Comparison of ENCODE assay signal across 36 mouse cellular contexts in genomic region chr11:97787961-97788360, GRCm38 (mm10). TPM values are rescaled to one million over a fixed set of nuclear protein-coding genes. Genes with fewer than 3 reads are reported as not detected.
"Had no signal": no experiment of that assay in that cellular context is flagged by ENCODE, and none has a peak within 500 bp of the region (broad histone marks: within the 10 kb centered on the region; RNA-seq: fewer than 3 reads in every experiment).

No protein-coding gene starts in this region.

- H3K9ac ChIP-seq: embryonic facial prominence, embryonic 12.5 days; embryonic facial prominence, embryonic 15.5 days; forebrain, embryonic 12.5 days; forebrain, embryonic 13.5 days; forebrain, embryonic 15.5 days; forebrain, postnatal 0 days had no signal

- H3K4me1 ChIP-seq: embryonic facial prominence, embryonic 12.5 days; heart, embryonic 10.5 days had no signal

- H3K27ac ChIP-seq: embryonic facial prominence, embryonic 10.5 days; embryonic facial prominence, embryonic 12.5 days; embryonic facial prominence, embryonic 13.5 days; embryonic facial prominence, embryonic 15.5 days; forebrain, embryonic 10.5 days; forebrain, embryonic 12.5 days; forebrain, embryonic 13.5 days; forebrain, embryonic 15.5 days; gastrocnemius, adult 2 months; heart, adult 2 months; heart, embryonic 10.5 days had no signal

- H3K4me3 ChIP-seq: embryonic facial prominence, embryonic 10.5 days; embryonic facial prominence, embryonic 12.5 days; embryonic facial prominence, embryonic 13.5 days; embryonic facial prominence, embryonic 15.5 days; erythroblast, embryonic 14.5 days; forebrain, embryonic 10.5 days; forebrain, embryonic 12.5 days; forebrain, embryonic 13.5 days; forebrain, embryonic 15.5 days; gastrocnemius, adult 2 months; heart, adult 2 months; heart, embryonic 10.5 days had no signal

- H3K36me3 ChIP-seq: embryonic facial prominence, embryonic 10.5 days; embryonic facial prominence, embryonic 12.5 days; embryonic facial prominence, embryonic 13.5 days; embryonic facial prominence, embryonic 15.5 days; forebrain, embryonic 10.5 days; forebrain, embryonic 12.5 days; forebrain, embryonic 15.5 days; heart, embryonic 10.5 days had no signal

- H3K4me2 ChIP-seq: embryonic facial prominence, embryonic 12.5 days; embryonic facial prominence, embryonic 13.5 days; embryonic facial prominence, embryonic 15.5 days; forebrain, embryonic 12.5 days; forebrain, embryonic 13.5 days; forebrain, embryonic 15.5 days; heart, embryonic 11.5 days had no signal

- ATAC-seq: forebrain, embryonic 13.5 days; forebrain, embryonic 14.5 days; forebrain, embryonic 15.5 days; forebrain, embryonic 16.5 days; forebrain, postnatal 0 days had no signal

- H3K27me3 ChIP-seq: embryonic facial prominence, embryonic 12.5 days; embryonic facial prominence, embryonic 13.5 days; embryonic facial prominence, embryonic 15.5 days; forebrain, embryonic 12.5 days; forebrain, embryonic 13.5 days; forebrain, embryonic 15.5 days had no signal

- DNase-seq: cerebellum, adult 9-11 months; cerebellum, postnatal 10 days; cerebellum, postnatal 14 days; cerebellum, postnatal 25 days; cerebellum, postnatal 36 days; embryo, embryonic 11 days; forebrain, postnatal 0 days; gastrocnemius, adult 2 months; gastrocnemius, postnatal 10 days; gastrocnemius, postnatal 14 days; gastrocnemius, postnatal 25 days; gastrocnemius, postnatal 36 days; heart, adult 11 months; heart, adult 18-20 months; heart, adult 2 months had no signal

- H3K9me3 ChIP-seq: embryonic facial prominence, embryonic 10.5 days; embryonic facial prominence, embryonic 12.5 days; embryonic facial prominence, embryonic 13.5 days; embryonic facial prominence, embryonic 15.5 days; forebrain, embryonic 12.5 days; forebrain, embryonic 13.5 days; forebrain, embryonic 15.5 days; heart, embryonic 10.5 days had no signal

RNA-seq across cellular contexts. Expression of gene 1700001P01Rik, which starts 12.2 kb away (rescaled TPM):
- total RNA-seq: common myeloid progenitor, adult 5-6 weeks; forebrain, postnatal 0 days; gastrocnemius, adult 18-20 months; gastrocnemius, adult 8-10 months; gastrocnemius, postnatal 10 days; gastrocnemius, postnatal 14 days; gastrocnemius, postnatal 25 days; gastrocnemius, postnatal 36 days; gastrocnemius, postnatal 4 days; granulocyte monocyte progenitor cell, adult 5-6 weeks; heart, adult 18-20 months; heart, adult 2 months; heart, adult 8-10 months had no signal
- polyA plus RNA-seq: embryonic facial prominence, embryonic 11.5 days; embryonic facial prominence, embryonic 12.5 days; embryonic facial prominence, embryonic 14.5 days; erythroblast, embryonic 14.5 days; heart, embryonic 11.5 days had no signal
